Mouse (Mus musculus) myocyte (in vitro differentiated cells): ENCODE results near the gene Hadhb.

Experiments used
- E2F4 ChIP-seq: IDR thresholded peaks from one replicate; pipeline ENCODE4 v1.6.1; 2011; ENCODE audit warnings: mild to moderate bottlenecking, control low read depth, moderate library complexity; ENCODE audit not compliant: insufficient read depth
- MAX ChIP-seq: IDR thresholded peaks from one replicate; pipeline ENCODE4 v1.6.1; 2011; ENCODE audit warnings: low read depth, mild to moderate bottlenecking, control low read depth
- POLR2A ChIP-seq: IDR thresholded peaks from one replicate; pipeline ENCODE4 v1.6.1; 2011; ENCODE audit warnings: low read depth, mild to moderate bottlenecking, control low read depth, moderate library complexity; ENCODE audit not compliant: insufficient read length
- POLR2AphosphoS2 ChIP-seq: IDR thresholded peaks from one replicate; pipeline ENCODE4 v1.6.1; 2011; ENCODE audit warnings: low read depth, control low read depth; ENCODE audit not compliant: insufficient read length
- REST ChIP-seq: IDR thresholded peaks from one replicate; pipeline ENCODE4 v1.6.1; 2011; ENCODE audit warnings: mild to moderate bottlenecking, control low read depth, moderate library complexity; ENCODE audit not compliant: insufficient read depth, insufficient read length
- TCF12 ChIP-seq: IDR thresholded peaks from one replicate; pipeline ENCODE4 v1.6.1; 2011; ENCODE audit warnings: mild to moderate bottlenecking, control low read depth; ENCODE audit not compliant: poor library complexity, insufficient read depth, severe bottlenecking
- USF1 ChIP-seq: IDR thresholded peaks from one replicate; pipeline ENCODE4 v1.6.1; 2011; ENCODE audit warnings: low read depth, mild to moderate bottlenecking, control low read depth, moderate library complexity

DNA sequence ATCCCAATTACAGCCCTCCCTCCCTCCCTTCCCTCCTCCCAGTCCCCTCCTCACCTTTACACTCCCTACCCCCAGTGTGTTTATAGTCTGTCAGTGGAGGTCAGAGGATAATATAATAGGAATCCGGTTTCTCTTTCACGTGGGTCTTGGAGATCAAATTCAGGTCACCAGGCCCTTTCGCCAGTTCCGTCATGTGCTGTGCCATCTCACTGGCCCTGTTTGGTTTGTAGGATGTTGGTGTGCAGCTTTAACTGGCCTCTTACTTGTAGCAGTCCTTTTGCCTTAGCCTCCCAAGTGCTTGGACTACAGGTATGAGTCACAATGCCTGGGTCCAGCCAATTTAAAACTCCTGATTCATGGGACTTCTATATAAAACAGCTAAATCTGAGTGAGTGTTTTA lies 20.8 kb downstream of the Hadhb start:
- TF ChIP-seq POLR2A, result no peak
- TF ChIP-seq POLR2AphosphoS2, result no peak
- no peak for TF ChIP-seq MAX
- no peak for TF ChIP-seq E2F4
- TF ChIP-seq USF1, result no peak
- no peak for TF ChIP-seq TCF12
- TF ChIP-seq REST, result no peak
